Mouse (Mus musculus): ENCODE measurements around the gene Sox12.

Sox12 gene

DNA sequence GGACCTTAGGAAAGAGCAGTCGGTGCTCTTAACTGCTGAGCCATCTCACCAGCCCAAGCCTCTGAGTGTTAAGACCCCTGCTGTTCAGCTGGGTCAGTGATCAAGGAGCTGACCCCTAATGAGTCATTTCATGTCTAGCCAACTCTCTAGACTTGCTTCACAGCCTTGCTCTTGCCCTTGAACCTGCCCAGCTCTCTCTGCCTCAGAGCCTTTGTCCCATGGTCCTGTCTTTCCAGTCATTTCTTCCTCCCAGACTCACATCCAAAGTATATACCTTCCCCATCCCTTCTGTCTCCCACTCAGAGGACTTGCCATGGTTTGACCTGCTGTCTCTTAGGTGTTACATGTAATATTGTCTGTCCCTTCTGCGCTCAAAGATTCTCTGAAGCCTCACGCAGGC is 40.6 kb downstream of the Sox12 start:
- no peak for DNase-seq (ENCODE audit: low spot score)

DNA sequence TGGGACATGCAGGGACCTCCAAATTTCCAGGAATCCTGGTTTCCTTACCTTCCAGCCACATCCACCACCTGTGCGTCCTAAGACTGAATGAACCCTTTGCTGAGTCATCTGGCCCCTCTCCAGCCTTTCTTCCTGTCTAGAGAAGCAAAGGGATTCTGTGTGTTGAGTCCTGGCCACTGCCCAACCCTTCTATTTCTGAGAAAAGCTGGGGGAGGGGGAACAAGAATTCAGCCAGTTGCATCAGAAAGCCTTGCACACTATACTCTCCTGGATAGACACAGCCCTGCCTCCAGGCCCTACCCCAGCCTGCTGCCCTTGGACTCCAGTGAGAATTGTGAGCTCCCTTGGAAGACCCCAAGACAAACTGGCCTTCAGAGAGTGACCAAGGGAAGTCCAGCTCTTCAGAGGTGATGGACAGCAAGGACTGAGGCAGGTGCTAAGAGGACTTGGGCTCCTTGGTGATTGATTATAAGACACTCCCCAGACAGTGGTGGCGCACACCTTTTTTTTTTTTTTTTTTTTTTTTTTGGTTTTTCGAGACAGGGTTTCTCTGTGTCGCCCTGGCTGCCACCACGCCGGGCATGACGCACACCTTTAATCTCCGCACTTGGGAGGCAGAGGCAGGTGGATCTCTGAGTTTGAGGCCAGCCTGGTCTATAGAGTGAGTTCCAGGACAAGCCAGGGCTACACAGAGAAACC is 47.9 kb downstream of the Sox12 start:
- no peak for DNase-seq (ENCODE audit: low spot score)

DNA sequence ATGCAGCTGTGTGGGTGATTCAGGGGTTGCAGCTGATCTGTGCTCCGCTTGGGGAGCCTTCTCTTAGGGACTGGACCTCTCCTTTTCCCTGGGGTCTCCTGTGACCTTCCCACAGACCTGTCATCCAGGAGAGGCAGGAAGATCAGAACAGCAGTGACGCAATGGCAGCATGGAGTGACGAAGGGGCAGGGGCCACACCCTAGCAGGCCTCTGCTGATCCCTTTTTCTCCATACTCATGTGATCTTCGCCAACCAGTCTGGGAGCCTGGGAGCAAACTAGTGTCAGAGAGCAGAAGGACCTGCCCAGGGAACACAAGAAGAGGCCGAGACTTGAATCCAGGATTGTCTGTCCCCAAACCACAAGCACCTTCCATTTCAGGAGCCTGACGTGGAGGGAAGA is 48.7 kb downstream of the Sox12 start:
- no peak for DNase-seq (ENCODE audit: low spot score)

DNA sequence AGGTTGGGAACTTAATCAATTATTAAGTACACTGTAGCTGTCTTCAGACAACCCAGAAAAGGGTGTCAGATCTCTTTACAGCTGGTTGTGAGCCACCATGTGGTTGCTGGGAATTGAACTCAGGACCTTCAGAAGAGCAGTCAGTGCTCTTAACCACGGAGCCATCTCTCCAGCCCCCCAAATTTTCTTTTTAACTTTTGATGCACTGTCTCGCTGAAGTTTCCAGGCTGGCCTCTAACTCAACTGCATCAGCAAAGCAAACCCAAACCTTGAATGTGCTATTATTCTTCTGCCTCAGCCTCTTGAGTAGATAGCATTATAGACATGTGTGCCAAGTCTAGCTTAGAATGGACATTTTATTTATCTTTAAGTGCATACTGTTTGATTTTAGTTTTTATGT is 50.1 kb downstream of the Sox12 start:
- no peak for DNase-seq (ENCODE audit: low spot score)

DNA sequence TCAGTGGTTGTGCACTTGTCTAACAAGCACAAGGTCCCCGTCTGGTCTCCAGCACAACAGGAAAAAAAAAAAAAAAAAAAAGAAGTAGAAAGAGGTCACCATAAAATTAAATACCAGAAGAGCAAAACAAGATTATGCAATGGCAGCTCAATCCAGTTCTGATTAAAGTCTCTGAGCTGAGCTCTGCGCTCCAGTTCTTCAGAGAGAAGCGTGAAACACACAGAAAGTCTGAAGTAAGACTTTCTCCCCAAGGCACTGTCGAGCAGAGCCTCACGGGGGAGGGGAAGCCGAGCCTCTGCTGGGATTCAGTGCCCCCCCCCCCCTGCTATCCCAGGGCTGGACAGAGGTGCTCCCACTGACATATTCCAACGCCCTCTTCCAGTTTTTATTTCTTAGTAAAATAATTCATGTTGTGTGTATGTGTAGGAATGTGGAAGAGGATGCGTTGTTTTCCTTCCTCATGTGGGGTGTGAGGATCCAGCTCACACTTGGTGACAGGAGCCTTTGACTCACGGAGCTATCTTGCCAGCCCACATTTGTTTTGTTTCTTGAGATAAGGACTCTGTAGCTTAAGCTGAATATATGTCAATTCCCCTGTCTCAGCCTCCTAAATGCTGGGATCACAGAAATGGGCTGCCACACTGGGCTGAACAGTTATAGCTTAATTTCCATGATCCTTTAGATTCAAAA is 50.9 kb downstream of the Sox12 start:
- DNase-seq (ENCODE audit: low spot score): no peak

DNA sequence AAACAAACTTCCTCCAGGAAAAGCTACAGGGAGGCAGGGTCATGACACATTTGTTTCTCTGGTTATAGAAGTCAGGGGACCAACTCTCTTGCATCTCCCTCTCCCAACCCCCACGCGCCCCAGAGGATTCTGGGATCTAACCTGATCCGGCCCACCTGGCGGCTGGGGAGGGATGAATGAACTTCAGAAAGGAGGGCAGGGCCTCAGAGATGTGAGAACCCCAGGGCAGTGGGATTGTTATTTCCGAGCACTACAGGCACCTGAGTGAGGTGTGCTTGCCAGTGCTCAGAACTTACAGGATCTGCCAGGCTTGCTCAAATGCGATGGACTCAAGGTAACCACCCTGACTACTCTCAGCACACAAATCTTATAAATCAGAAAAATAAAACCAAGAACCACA is 52.5 kb downstream of the Sox12 start:
- DNase-seq (ENCODE audit: low spot score): no peak

DNA sequence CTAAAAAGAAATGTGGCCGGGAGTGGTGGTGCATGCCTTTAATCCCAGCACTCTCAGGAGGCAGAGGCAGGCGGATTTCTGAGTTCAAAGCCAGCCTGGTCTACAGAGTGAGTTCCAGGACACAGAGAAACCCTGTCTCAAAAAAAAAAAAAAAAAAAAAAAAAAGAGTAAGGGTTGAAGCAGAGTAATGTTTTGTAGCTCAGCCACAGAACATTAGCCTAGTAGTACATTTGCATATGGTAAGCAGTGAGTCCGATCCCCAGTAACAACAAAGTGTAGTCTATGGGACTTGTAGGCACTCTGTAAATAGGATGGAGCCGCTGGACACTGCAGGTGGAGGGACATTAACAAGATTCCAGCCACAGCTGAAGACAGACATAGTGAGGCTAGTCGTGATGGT is 53.0 kb downstream of the Sox12 start:
- no peak for DNase-seq (ENCODE audit: low spot score)

DNA sequence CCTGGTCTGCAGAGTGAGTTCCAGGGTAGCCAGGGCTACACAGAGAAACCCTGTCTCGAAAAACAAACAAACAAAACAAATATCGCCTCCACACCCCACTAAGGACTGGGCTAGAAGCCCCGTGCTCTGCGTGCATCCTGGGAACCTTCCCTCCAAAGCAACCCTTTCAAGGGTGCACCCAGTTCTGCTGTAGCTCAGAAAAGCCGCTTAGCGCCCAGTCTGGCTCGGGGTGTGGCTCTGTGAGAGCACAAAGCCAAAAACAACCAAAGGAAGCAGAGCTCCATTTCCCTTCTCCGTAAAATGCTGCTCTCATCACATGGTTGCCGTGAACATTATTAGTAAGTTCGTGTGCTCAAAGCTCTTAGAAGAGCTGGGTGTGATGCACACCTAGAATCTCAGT is 53.5 kb downstream of the Sox12 start:
- no peak for DNase-seq (ENCODE audit: low spot score)

Measured in testis, postnatal 14 days (tissue).